Mouse (Mus musculus): ENCODE measurements at regions not wholly inside any gene's neighbourhood (a gene's known extent, or its start where the extent isn't known, plus 50 kb on each side); places are given as distances from the start of the nearest gene placed in this dataset.

DNA sequence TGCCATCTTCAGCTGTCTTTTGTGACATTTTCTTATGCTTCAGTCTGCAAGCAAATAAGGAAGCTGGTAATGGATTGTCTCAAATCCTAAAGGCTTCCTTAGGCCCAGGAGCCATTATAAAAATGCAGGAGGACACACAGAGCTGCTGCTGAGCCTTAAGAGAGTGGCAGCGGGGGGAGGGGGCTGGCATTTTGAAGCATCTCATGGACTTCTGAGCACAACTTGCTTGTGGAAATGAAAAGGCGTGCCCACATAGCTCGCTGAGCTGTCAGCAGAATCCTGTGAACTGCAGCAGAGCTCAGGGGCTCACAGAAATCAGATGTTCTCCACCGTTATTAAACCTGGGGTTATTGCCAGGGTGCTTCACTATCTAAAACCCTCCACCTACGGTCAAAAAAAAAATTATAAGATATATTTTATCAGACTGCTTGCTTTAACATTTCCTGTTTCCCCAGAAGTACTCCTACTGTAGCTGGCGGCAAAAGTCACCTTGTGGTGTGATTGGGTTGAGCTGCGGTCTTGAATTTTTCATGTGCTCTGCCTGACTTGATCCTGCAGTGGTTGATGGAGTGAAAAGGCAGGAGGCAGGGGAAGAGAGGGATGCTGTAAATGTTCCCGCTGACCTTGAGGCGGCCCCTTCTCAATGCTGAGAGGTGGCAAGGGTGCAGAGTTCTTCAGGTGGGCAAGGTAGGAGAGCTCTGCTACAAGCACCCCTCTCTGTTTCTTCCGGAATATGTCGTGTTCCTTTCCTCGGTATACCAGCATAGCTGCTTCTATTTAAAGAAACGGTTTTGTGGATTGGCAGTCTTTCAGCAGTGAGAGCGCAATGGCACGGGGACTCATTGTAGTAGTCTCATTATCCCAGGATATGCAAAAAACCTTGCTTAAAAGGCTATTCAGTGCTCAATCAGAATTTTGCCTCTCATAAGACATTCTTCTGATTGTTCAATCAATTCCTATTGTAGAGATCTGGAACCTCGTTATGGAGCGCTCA is 71.4 kb upstream of the Krr1 start:
- no peak for ATAC-seq (ENCODE audit: low FRiP score, low TSS enrichment)
- no peaks in the 10 kb centered on the region for H3K36me3 ChIP-seq (ENCODE audit: insufficient read depth, low read length)
- WGBS: 72% methylated on average over 17 of the region's 17 CpGs

DNA sequence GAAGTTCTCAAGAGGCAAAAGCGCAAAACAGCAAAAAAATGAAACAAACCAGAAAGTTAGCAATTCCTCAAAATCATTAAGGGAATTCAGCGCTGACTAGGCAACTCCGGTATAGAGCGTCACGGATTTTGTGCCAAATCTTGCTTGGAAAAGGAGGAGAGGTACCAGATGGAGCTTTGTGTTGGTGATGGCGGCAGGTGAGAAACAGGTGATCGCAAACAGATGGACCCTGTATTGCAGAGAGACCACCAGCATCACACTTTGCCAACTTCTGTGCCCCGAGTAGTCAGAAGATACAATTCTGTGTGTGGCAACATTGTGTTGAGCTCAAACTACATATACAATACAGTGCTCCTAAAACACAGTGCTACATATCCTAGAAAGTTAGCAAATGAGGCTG is 68.5 kb upstream of the Krr1 start:
- ATAC-seq (ENCODE audit: low FRiP score, low TSS enrichment): no peak
- WGBS: 96% methylated on average over 8 of the region's 8 CpGs
- Histone ChIP-seq H3K27ac (ENCODE audit: low read length) (no peak overlapping the region), H3K9ac (replicated peaks; ENCODE audit: low read length) (no peak overlapping the region), H3K4me1 (ENCODE audit: insufficient read depth, low read length) (peaks cover 4% of the 10 kb centered on the region; the same call in 1 of the 2 replicates), H3K36me3 (ENCODE audit: insufficient read depth, low read length) (no peaks in the 10 kb centered on the region), H3K4me2 (replicated peaks; ENCODE audit: low read depth, low read length) (no peak overlapping the region), H3K4me3 (ENCODE audit: low read length) (no peak overlapping the region), H3K27me3 (ENCODE audit: insufficient read depth, low read length) (no peaks in the 10 kb centered on the region), H3K9me3 (ENCODE audit: low read length) (no peaks in the 10 kb centered on the region)

More for the DNA sequence above, 71.4 kb upstream of the Krr1 start:
- Histone ChIP-seq H3K4me3 (ENCODE audit: low read length) (no peak overlapping the region), H3K9ac (replicated peaks; ENCODE audit: low read length) (no peak overlapping the region), H3K9me3 (ENCODE audit: low read length) (no peaks in the 10 kb centered on the region), H3K4me2 (replicated peaks; ENCODE audit: low read depth, low read length) (no peak overlapping the region), H3K4me1 (ENCODE audit: insufficient read depth, low read length) (peaks cover 4% of the 10 kb centered on the region; the same call in 1 of the 2 replicates), H3K27me3 (ENCODE audit: insufficient read depth, low read length) (no peaks in the 10 kb centered on the region), H3K27ac (ENCODE audit: low read length) (no peak overlapping the region)

DNA sequence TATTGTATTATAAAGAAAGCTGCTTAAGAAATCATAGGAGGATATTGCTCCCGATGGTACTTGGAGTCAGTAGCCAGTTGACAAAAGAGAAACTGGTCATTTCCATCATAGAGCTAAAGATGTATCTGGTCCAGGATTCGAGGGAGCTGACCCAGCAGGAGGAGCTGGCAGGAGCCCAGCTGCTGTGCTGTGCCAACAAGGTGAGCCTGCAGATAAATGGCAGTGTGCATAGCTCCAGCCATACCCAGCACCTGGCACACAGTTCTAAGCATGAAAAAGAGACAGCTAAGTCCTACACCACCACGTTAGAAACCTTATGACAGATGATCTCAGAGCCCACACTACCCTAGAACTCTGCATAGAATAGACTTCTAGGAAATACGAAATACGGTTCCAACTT is 64.6 kb upstream of the Krr1 start:
- no peak overlapping the region for H3K9ac ChIP-seq (replicated peaks; ENCODE audit: low read length)
- no peaks in the 10 kb centered on the region for H3K27me3 ChIP-seq (ENCODE audit: insufficient read depth, low read length)
- ATAC-seq (ENCODE audit: low FRiP score, low TSS enrichment): no peak
- no peak overlapping the region for H3K4me2 ChIP-seq (replicated peaks; ENCODE audit: low read depth, low read length)
- 81% methylated on average over 5 of the region's 5 CpGs for WGBS
- H3K4me1 ChIP-seq (ENCODE audit: insufficient read depth, low read length): no peaks in the 10 kb centered on the region
- no peaks in the 10 kb centered on the region for H3K36me3 ChIP-seq (ENCODE audit: insufficient read depth, low read length)
- H3K9me3 ChIP-seq (ENCODE audit: low read length): no peaks in the 10 kb centered on the region
- no peak overlapping the region for H3K4me3 ChIP-seq (ENCODE audit: low read length)
- H3K27ac ChIP-seq (ENCODE audit: low read length): no peak overlapping the region

DNA sequence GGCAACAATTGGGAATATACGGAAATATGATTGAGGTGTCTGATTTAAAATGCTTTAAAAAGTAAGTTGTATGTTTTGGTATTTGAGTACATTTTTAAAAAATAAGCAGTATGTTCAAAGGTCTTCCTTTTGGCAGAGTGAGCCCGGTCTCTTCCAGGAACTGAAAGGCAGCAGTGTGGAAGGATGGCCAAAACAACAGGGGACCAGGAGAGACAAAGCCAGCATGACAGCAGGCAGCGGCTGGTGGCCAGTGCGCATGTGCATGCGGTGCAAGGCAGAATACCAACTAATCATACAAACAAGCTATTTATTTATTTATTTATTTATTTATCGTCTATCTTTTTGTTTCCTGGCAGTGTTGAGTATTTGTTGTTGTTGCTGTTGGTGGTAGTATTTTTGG is 59.9 kb upstream of the Krr1 start:
- Histone ChIP-seq H3K9ac (replicated peaks; ENCODE audit: low read length) (no peak overlapping the region), H3K4me1 (ENCODE audit: insufficient read depth, low read length) (no peaks in the 10 kb centered on the region), H3K27ac (ENCODE audit: low read length) (no peak overlapping the region), H3K27me3 (ENCODE audit: insufficient read depth, low read length) (no peaks in the 10 kb centered on the region), H3K9me3 (ENCODE audit: low read length) (no peaks in the 10 kb centered on the region), H3K36me3 (ENCODE audit: insufficient read depth, low read length) (no peaks in the 10 kb centered on the region), H3K4me3 (ENCODE audit: low read length) (no peak overlapping the region), H3K4me2 (replicated peaks; ENCODE audit: low read depth, low read length) (no peak overlapping the region)
- ATAC-seq (ENCODE audit: low FRiP score, low TSS enrichment): no peak
- 90% methylated on average over 6 of the region's 6 CpGs for WGBS

DNA sequence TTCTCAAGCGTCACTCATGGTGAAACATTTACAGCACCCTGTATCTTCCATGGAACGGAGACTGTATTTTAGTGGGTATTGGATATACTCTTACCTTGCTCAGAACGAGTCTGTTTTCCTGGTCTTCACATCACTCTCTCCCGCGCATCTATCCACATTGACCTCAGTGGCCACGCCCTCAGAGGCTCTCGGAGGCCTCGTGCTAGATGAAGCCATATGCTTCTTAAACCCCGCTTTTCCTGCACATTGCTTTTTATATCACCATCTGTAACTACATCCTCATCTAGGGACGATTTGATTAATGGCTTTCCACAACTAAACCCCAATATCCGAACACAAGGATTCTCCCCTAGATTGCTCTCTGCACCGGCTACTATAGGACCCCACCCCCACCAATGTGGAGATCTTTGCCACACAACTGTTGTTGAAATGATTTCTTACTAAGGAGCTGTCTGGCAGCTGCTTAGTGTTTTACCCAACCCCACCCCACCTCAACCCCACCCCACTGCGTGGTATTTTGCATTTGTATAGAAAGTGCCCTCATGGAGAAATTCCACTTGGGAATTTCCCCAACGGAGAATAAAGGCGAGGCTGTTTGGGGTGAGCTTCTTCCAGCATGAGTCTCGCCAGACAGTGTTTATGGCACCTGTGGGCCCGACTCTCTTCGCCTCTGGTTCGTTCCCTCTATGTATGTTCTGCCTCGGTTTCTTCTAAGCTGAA is 59.2 kb upstream of the Krr1 start:
- no peak overlapping the region for H3K9ac ChIP-seq (replicated peaks; ENCODE audit: low read length)
- H3K4me2 ChIP-seq (replicated peaks; ENCODE audit: low read depth, low read length): no peak overlapping the region
- no peak overlapping the region for H3K27ac ChIP-seq (ENCODE audit: low read length)
- 84% methylated on average over 20 of the region's 20 CpGs for WGBS
- no peak overlapping the region for H3K4me3 ChIP-seq (ENCODE audit: low read length)
- H3K27me3 ChIP-seq (ENCODE audit: insufficient read depth, low read length): no peaks in the 10 kb centered on the region
- no peaks in the 10 kb centered on the region for H3K9me3 ChIP-seq (ENCODE audit: low read length)
- H3K36me3 ChIP-seq (ENCODE audit: insufficient read depth, low read length): no peaks in the 10 kb centered on the region
- 0 out of 2 replicates have a peak, but pooled peaks cover 3% of the 10 kb centered on the region for H3K4me1 ChIP-seq (ENCODE audit: insufficient read depth, low read length)
- ATAC-seq (ENCODE audit: low FRiP score, low TSS enrichment): no peak

DNA sequence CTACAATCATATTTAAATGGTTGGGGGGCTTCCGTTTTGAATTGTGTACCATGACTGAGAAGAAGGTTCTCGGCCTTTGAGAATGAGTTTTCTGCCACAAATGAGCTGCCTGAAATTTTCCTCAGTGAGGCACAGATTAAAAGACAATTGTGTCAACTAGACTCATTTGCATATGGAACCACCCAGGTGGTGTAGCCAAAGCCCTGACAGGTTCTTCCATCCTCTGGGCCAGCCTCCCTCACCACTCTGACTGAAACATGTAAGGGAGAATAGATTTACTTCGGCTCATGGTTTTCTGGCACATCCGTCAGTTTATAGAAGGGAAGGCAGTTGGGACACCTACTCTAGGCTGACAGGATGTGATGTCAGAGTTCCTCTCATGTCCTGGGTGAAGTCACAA is 58.2 kb upstream of the Krr1 start:
- no peaks in the 10 kb centered on the region for H3K9me3 ChIP-seq (ENCODE audit: low read length)
- no peak overlapping the region for H3K27ac ChIP-seq (ENCODE audit: low read length)
- H3K27me3 ChIP-seq (ENCODE audit: insufficient read depth, low read length): no peaks in the 10 kb centered on the region
- H3K4me2 ChIP-seq (replicated peaks; ENCODE audit: low read depth, low read length): no peak overlapping the region
- 88% methylated on average over 4 of the region's 4 CpGs for WGBS
- H3K4me1 ChIP-seq (ENCODE audit: insufficient read depth, low read length): 0 out of 2 replicates have a peak, but pooled peaks cover 3% of the 10 kb centered on the region
- no peaks in the 10 kb centered on the region for H3K36me3 ChIP-seq (ENCODE audit: insufficient read depth, low read length)
- no peak for ATAC-seq (ENCODE audit: low FRiP score, low TSS enrichment)
- H3K9ac ChIP-seq (replicated peaks; ENCODE audit: low read length): no peak overlapping the region
- H3K4me3 ChIP-seq (ENCODE audit: low read length): no peak overlapping the region

DNA sequence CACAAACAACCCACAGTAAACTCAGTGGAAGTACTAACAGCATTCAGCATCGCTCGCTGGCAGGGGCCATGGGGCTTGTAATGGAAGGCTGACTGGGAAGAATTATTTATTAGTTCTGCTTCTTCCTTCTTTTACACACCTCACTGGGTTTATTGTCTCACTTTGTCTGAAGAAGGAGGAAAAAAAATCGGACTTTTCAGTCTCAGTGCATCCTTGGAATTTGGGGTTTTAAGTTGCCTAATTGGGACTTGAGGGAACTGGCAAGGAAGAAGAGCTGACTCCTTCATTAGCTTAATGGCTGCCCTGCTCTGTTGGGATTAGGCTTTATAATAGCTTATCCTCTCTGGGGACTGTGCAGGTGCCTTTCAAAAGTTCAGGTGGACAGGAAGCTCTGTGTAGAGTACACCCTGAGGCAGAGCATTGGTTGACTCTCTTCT is 54.4 kb upstream of the Krr1 start:
- WGBS: 38% methylated on average over 3 of the region's 3 CpGs
- Histone ChIP-seq H3K9ac (replicated peaks; ENCODE audit: low read length) (no peak overlapping the region), H3K4me3 (ENCODE audit: low read length) (no peak overlapping the region), H3K36me3 (ENCODE audit: insufficient read depth, low read length) (no peaks in the 10 kb centered on the region), H3K27me3 (ENCODE audit: insufficient read depth, low read length) (no peaks in the 10 kb centered on the region), H3K27ac (ENCODE audit: low read length) (no peak overlapping the region), H3K4me1 (ENCODE audit: insufficient read depth, low read length) (peaks cover 6% of the 10 kb centered on the region; the same call in 1 of the 2 replicates), H3K9me3 (ENCODE audit: low read length) (no peaks in the 10 kb centered on the region), H3K4me2 (replicated peaks; ENCODE audit: low read depth, low read length) (no peak overlapping the region)
- peak; percentile 70 for ATAC-seq (ENCODE audit: low FRiP score, low TSS enrichment)

DNA sequence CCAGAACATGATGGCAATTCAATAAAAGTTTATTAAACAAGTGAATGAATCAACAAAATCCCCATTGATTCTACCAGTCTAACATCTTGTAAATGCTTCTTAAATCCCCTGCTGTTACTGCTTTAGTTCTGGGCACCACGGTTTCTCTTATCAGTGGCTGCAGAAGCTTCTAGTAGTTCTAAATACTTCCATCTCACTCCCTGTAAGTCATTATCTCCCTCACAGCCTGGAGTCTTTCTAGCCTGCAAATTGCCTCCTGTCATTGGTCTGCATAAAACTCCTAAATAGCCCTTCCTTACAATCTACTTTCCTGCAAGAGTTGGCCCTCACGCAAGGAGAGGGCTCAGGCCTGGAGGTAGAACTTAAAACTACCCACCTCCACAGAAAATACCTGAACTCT is 53.0 kb upstream of the Krr1 start:
- Histone ChIP-seq H3K4me3 (ENCODE audit: low read length) (no peak overlapping the region), H3K36me3 (ENCODE audit: insufficient read depth, low read length) (no peaks in the 10 kb centered on the region), H3K9me3 (ENCODE audit: low read length) (no peaks in the 10 kb centered on the region), H3K9ac (replicated peaks; ENCODE audit: low read length) (no peak overlapping the region), H3K4me2 (replicated peaks; ENCODE audit: low read depth, low read length) (no peak overlapping the region), H3K4me1 (ENCODE audit: insufficient read depth, low read length) (peaks cover 15% of the 10 kb centered on the region), H3K27me3 (ENCODE audit: insufficient read depth, low read length) (no peaks in the 10 kb centered on the region), H3K27ac (ENCODE audit: low read length) (no peak overlapping the region)
- WGBS: 84% methylated on average over 2 of the region's 2 CpGs
- ATAC-seq (ENCODE audit: low FRiP score, low TSS enrichment): no peak

DNA sequence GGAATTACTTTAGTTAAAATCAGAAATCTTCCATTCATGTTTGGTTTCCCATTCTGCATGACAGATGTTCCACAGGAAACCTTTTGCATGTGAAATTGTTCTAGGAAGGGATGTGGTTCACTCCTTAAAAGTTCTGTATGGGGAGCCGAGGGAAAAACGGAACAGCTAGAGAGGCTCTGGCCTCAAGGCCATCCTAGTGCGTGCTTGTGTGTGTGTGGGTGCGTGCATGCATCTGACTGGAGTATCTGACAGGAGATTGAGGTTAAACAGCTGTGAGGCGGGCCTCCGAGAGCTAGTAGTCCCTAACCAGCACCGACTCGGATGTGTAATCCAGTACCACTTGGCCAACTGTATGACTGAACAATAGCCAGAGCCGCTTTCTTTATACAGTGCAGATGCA is 51.0 kb upstream of the Krr1 start:
- ATAC-seq (ENCODE audit: low FRiP score, low TSS enrichment): no peak
- WGBS: 45% methylated on average over 9 of the region's 9 CpGs
- no peaks in the 10 kb centered on the region for H3K36me3 ChIP-seq (ENCODE audit: insufficient read depth, low read length)
- H3K27me3 ChIP-seq (ENCODE audit: insufficient read depth, low read length): 0 out of 2 replicates have a peak, but pooled peaks cover 6% of the 10 kb centered on the region
- H3K9me3 ChIP-seq (ENCODE audit: low read length): no peaks in the 10 kb centered on the region
- no peak overlapping the region for H3K9ac ChIP-seq (replicated peaks; ENCODE audit: low read length)
- H3K4me1 ChIP-seq (ENCODE audit: insufficient read depth, low read length): peaks cover 24% of the 10 kb centered on the region
- no peak overlapping the region for H3K4me2 ChIP-seq (replicated peaks; ENCODE audit: low read depth, low read length)
- no peak overlapping the region for H3K27ac ChIP-seq (ENCODE audit: low read length)
- H3K4me3 ChIP-seq (ENCODE audit: low read length): no peak overlapping the region

Data from kidney, embryonic 16.5 days (tissue).